Mouse (Mus musculus): ENCODE results near the gene Ptp4a2.
A peak's percentile ranks its signal among the peaks of the same experiment; 100 is the strongest.

DNA sequence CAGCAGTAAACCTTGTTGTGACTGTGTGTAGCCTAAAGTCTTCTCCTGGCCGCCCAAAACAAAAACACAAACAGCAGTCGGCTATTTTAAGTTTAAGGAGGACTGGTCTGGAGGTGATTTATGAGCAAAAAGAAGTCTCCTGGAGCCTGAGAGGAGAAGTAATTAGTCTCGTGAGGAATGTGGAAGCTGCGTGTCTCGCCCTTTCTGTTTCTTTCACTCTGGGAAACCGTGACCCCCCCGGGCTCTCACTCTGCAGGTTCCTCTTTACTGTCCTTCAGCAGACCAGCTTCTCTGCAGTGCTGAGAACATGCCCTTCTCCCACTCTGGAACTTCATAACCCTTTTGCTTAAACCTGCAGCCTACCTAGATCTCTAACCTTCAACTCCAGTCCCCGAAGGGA lies 22.3 kb upstream of the Ptp4a2 start:
- no peak for TF ChIP-seq EP300 (IDR thresholded peaks at IDR 0.05; ENCODE audit: low read depth in 1 of 2, low read length in 2 of 2)
- TF ChIP-seq SIN3A (IDR thresholded peaks at IDR 0.05; ENCODE audit: low read length): peak; percentile 59; the same call in 1 of the 2 replicates
